Mouse (Mus musculus) lung, embryonic 15.5 days (tissue): ENCODE data around the gene Lbp. TPM values are rescaled to one million over a fixed set of nuclear protein-coding genes. Genes with fewer than 3 reads are reported as not detected.

Experiments
- ATAC-seq: fragments of 200-750 bp; cut with Nextera tagmentation; 2 replicates; pipeline ENCODE4 v1.8.0; 2017; ENCODE audit warnings: moderate number of reproducible peaks, borderline replicate concordance; ENCODE audit not compliant: low FRiP score, low TSS enrichment; ENCODE audit errors: extremely low read depth
- H3K27ac ChIP-seq: fragments of 300-500 bp; sonication (generic); 2 replicates; pipeline ENCODE4 v1.5.1; 2015; ENCODE audit warnings: moderate library complexity, mild to moderate bottlenecking, inconsistent platforms
- H3K27me3 ChIP-seq: fragments of 300-500 bp; sonication (generic); 2 replicates; pipeline ENCODE4 v1.6.1; 2015; ENCODE audit warnings: inconsistent platforms
- H3K36me3 ChIP-seq: fragments of 300-500 bp; sonication (generic); 2 replicates; pipeline ENCODE4 v1.6.1; 2015; ENCODE audit warnings: inconsistent platforms
- H3K4me1 ChIP-seq: fragments of 300-500 bp; sonication (generic); 2 replicates; pipeline ENCODE4 v1.6.1; 2015; ENCODE audit warnings: inconsistent platforms
- H3K4me2 ChIP-seq: fragments of 300-500 bp; sonication (generic); 2 replicates; pipeline ENCODE4 v1.6.1; 2015; ENCODE audit warnings: inconsistent platforms, mild to moderate bottlenecking, moderate library complexity
- H3K4me3 ChIP-seq: fragments of 300-500 bp; sonication (generic); 2 replicates; pipeline ENCODE4 v1.5.1; 2015; ENCODE audit warnings: mild to moderate bottlenecking, inconsistent platforms
- H3K9ac ChIP-seq: fragments of 300-500 bp; sonication (generic); 2 replicates; pipeline ENCODE4 v1.6.1; 2015; ENCODE audit warnings: inconsistent platforms
- H3K9me3 ChIP-seq: fragments of 300-500 bp; sonication (generic); 2 replicates; pipeline ENCODE4 v1.6.1; 2016; ENCODE audit warnings: inconsistent platforms
- WGBS: fragments of 180-500 bp; shearing (Covaris S2); methylation state at CpG from one replicate; pipeline ENCODE4 v1.1.7; 2015; 5-methylcytosine and 5-hydroxymethylcytosine counted together
- polyA plus RNA-seq: library from polyadenylated mRNA; unstranded; fragments of >200 nt; fragmentation: Nextera tagmentation; extraction: Ambion mirVana; gene quantifications from 2 replicates; pipeline ENCODE4 v1.2.1, GENCODE M21; 2015

Gene Lbp
- polyA plus RNA-seq, 1 experiment from 2014 or later = 14.2 TPM

- no peak overlapping the region for H3K27ac ChIP-seq
- H3K9ac ChIP-seq = no peak overlapping the region
- H3K9me3 ChIP-seq = no peaks in the 10 kb centered on the region
- no peaks in the 10 kb centered on the region for H3K27me3 ChIP-seq
- no peak overlapping the region for H3K4me2 ChIP-seq
- no peak for ATAC-seq
- no peaks in the 10 kb centered on the region for H3K36me3 ChIP-seq
- H3K4me1 ChIP-seq = peaks cover 7% of the 10 kb centered on the region; the same call in 1 of the 2 replicates
- no peak overlapping the region for H3K4me3 ChIP-seq
- 73% methylated on average over 5 of the region's 5 CpGs for WGBS
Observed at GRCm38 (mm10) chr2:158367654-158368053, 61.4 kb downstream of the Lbp start.

GRCm38 (mm10) chr2:158368313-158368712 is 62.0 kb downstream of the Lbp start:
- Histone ChIP-seq H3K27ac (no peak overlapping the region), H3K4me2 (no peak overlapping the region), H3K9ac (no peak overlapping the region), H3K4me3 (no peak overlapping the region), H3K36me3 (no peaks in the 10 kb centered on the region), H3K27me3 (no peaks in the 10 kb centered on the region), H3K9me3 (no peaks in the 10 kb centered on the region), H3K4me1 (peaks cover 13% of the 10 kb centered on the region)
- no peak for ATAC-seq
- WGBS = 85% methylated on average over 8 of the region's 8 CpGs

- Histone ChIP-seq H3K4me1 (peaks cover 18% of the 10 kb centered on the region), H3K27me3 (peaks cover 3% of the 10 kb centered on the region; the same call in 1 of the 2 replicates), H3K9me3 (no peaks in the 10 kb centered on the region), H3K4me2 (no peak overlapping the region), H3K4me3 (no peak overlapping the region), H3K9ac (no peak overlapping the region), H3K36me3 (no peaks in the 10 kb centered on the region), H3K27ac (no peak overlapping the region)
- ATAC-seq = no peak
- 74% methylated on average over 3 of the region's 3 CpGs for WGBS
Observed at GRCm38 (mm10) chr2:158369474-158370172, 63.3 kb downstream of the Lbp start.

GRCm38 (mm10) chr2:158370173-158370550 is 63.9 kb downstream of the Lbp start:
- ATAC-seq = no peak
- WGBS = 18% methylated on average over 5 of the region's 5 CpGs
- H3K4me3 ChIP-seq = no peak overlapping the region
- H3K27ac ChIP-seq = no peak overlapping the region
- H3K9ac ChIP-seq = no peak overlapping the region
- no peaks in the 10 kb centered on the region for H3K36me3 ChIP-seq
- no peak overlapping the region for H3K4me2 ChIP-seq
- no peaks in the 10 kb centered on the region for H3K9me3 ChIP-seq
- peaks cover 21% of the 10 kb centered on the region for H3K4me1 ChIP-seq
- peaks cover 8% of the 10 kb centered on the region for H3K27me3 ChIP-seq

GRCm38 (mm10) chr2:158373061-158373460 is 66.8 kb downstream of the Lbp start:
- WGBS = 12% methylated on average over 5 of the region's 5 CpGs

GRCm38 (mm10) chr2:158373516-158373915 is 67.2 kb downstream of the Lbp start:
- peak overlapping the region; percentile 51 for H3K27ac ChIP-seq
- no peak overlapping the region for H3K4me3 ChIP-seq
- WGBS = 40% methylated on average over 7 of the region's 7 CpGs
- no peaks in the 10 kb centered on the region for H3K9me3 ChIP-seq
- ATAC-seq = no peak
- no peaks in the 10 kb centered on the region for H3K36me3 ChIP-seq
- no peak overlapping the region for H3K9ac ChIP-seq
- peaks cover 28% of the 10 kb centered on the region for H3K27me3 ChIP-seq
- peaks cover 26% of the 10 kb centered on the region for H3K4me1 ChIP-seq
- no peak overlapping the region for H3K4me2 ChIP-seq

More at GRCm38 (mm10) chr2:158373061-158373460, 66.8 kb downstream of the Lbp start:
- Histone ChIP-seq H3K9ac (no peak overlapping the region), H3K4me3 (no peak overlapping the region), H3K27me3 (peaks cover 28% of the 10 kb centered on the region), H3K4me1 (peaks cover 26% of the 10 kb centered on the region), H3K36me3 (no peaks in the 10 kb centered on the region), H3K27ac (peak overlapping the region; percentile 51), H3K9me3 (no peaks in the 10 kb centered on the region), H3K4me2 (no peak overlapping the region)
- ATAC-seq = peak; percentile 82

- Histone ChIP-seq H3K9me3 (no peaks in the 10 kb centered on the region), H3K9ac (0 out of 2 replicates have a peak within 1 kb of the TSS, but pooled peaks have one; percentile 1)
- 2% methylated on average over 36 of the region's 36 CpGs for WGBS
Observed at GRCm38 (mm10) chr2:158375443-158376122, 69.3 kb downstream of the Lbp start, which contains the start of gene Snhg11. Gene Snhg11, plus strand, starts transcription at chr2:158375638.

GRCm38 (mm10) chr2:158376123-158376687 is 69.9 kb downstream of the Lbp start:
- Histone ChIP-seq H3K4me2 (peak overlapping the region; percentile 48; the same call in 1 of the 2 replicates), H3K27me3 (peaks cover 28% of the 10 kb centered on the region)

More at GRCm38 (mm10) chr2:158375443-158376122, 69.3 kb downstream of the Lbp start, which contains the start of gene Snhg11:
- Histone ChIP-seq H3K27ac (no peak within 1 kb of the TSS), H3K4me1 (peaks cover 21% of the 10 kb centered on the region), H3K27me3 (peaks cover 28% of the 10 kb centered on the region), H3K4me3 (peak within 1 kb of the TSS; percentile 22), H3K4me2 (peak within 1 kb of the TSS; percentile 48), H3K36me3 (no peaks in the 10 kb centered on the region)
- ATAC-seq = no peak

GRCm38 (mm10) chr2:158376798-158377197 is 70.5 kb downstream of the Lbp start:
- peaks cover 28% of the 10 kb centered on the region for H3K27me3 ChIP-seq
- H3K36me3 ChIP-seq = no peaks in the 10 kb centered on the region
- WGBS = 63% methylated on average over 7 of the region's 7 CpGs
- H3K9ac ChIP-seq = no peak overlapping the region
- H3K4me2 ChIP-seq = no peak overlapping the region
- ATAC-seq = no peak
- H3K27ac ChIP-seq = no peak overlapping the region
- peaks cover 21% of the 10 kb centered on the region for H3K4me1 ChIP-seq
- H3K9me3 ChIP-seq = no peaks in the 10 kb centered on the region
- H3K4me3 ChIP-seq = no peak overlapping the region

More at GRCm38 (mm10) chr2:158376123-158376687, 69.9 kb downstream of the Lbp start:
- Histone ChIP-seq H3K36me3 (no peaks in the 10 kb centered on the region), H3K4me1 (peaks cover 21% of the 10 kb centered on the region), H3K27ac (no peak overlapping the region), H3K9ac (no peak overlapping the region), H3K4me3 (no peak overlapping the region), H3K9me3 (no peaks in the 10 kb centered on the region)
- no peak for ATAC-seq
- 27% methylated on average over 12 of the region's 12 CpGs for WGBS

- no peaks in the 10 kb centered on the region for H3K9me3 ChIP-seq
- H3K4me2 ChIP-seq = no peak overlapping the region
- H3K4me1 ChIP-seq = peaks cover 18% of the 10 kb centered on the region
- no peak overlapping the region for H3K27ac ChIP-seq
- H3K27me3 ChIP-seq = peaks cover 28% of the 10 kb centered on the region
- no peak overlapping the region for H3K9ac ChIP-seq
- ATAC-seq = no peak
- H3K36me3 ChIP-seq = no peaks in the 10 kb centered on the region
- no peak overlapping the region for H3K4me3 ChIP-seq
- 73% methylated on average over 1 of the region's 1 CpGs for WGBS
Observed at GRCm38 (mm10) chr2:158377811-158378210, 71.5 kb downstream of the Lbp start.

GRCm38 (mm10) chr2:158379354-158380078 is 73.2 kb downstream of the Lbp start:
- H3K9ac ChIP-seq = no peak overlapping the region
- H3K4me3 ChIP-seq = no peak overlapping the region
- H3K27me3 ChIP-seq = peaks cover 26% of the 10 kb centered on the region
- 40% methylated on average over 13 of the region's 13 CpGs for WGBS
- H3K36me3 ChIP-seq = no peaks in the 10 kb centered on the region
- H3K9me3 ChIP-seq = no peaks in the 10 kb centered on the region
- no peak overlapping the region for H3K27ac ChIP-seq
- ATAC-seq = 0 out of 2 replicates have a peak, but pooled peaks have one; percentile 13
- no peak overlapping the region for H3K4me2 ChIP-seq
- H3K4me1 ChIP-seq = peaks cover 8% of the 10 kb centered on the region
